Mouse (Mus musculus) spleen, postnatal 4 days (tissue): ENCODE results near the gene 2010300C02Rik.

ENCODE experiments used
- DNase-seq, 2 experiments: peaks; one replicate each; pipeline ENCODE4 v3.0.0; 2022; ENCODE audit warnings: low spot score in 2 of 2

The 2010300C02Rik gene

GRCm38 (mm10) chr1:37667386-37667785 is 52.5 kb downstream of the 2010300C02Rik start:
- no peak for DNase-seq

GRCm38 (mm10) chr1:37666587-37666986 is 53.3 kb downstream of the 2010300C02Rik start:
- no peak for DNase-seq

- DNase-seq, result no peak
Measured at GRCm38 (mm10) chr1:37665539-37666323, 54.2 kb downstream of the 2010300C02Rik start.

GRCm38 (mm10) chr1:37664496-37664895 is 55.4 kb downstream of the 2010300C02Rik start:
- no peak for DNase-seq

- DNase-seq, result no peak
Measured at GRCm38 (mm10) chr1:37663606-37664005, 56.3 kb downstream of the 2010300C02Rik start.

GRCm38 (mm10) chr1:37656017-37656416 is 63.9 kb downstream of the 2010300C02Rik start:
- DNase-seq, result no peak

- DNase-seq, result no peak
Measured at GRCm38 (mm10) chr1:37653992-37654391, 65.9 kb downstream of the 2010300C02Rik start.

- no peak for DNase-seq
Measured at GRCm38 (mm10) chr1:37647066-37647465, 72.8 kb downstream of the 2010300C02Rik start.

GRCm38 (mm10) chr1:37644501-37644900 is 75.4 kb downstream of the 2010300C02Rik start:
- DNase-seq, result no peak

- DNase-seq, result no peak
Measured at GRCm38 (mm10) chr1:37643794-37644365, 76.0 kb downstream of the 2010300C02Rik start.

- no peak for DNase-seq
Measured at GRCm38 (mm10) chr1:37641361-37641760, 78.5 kb downstream of the 2010300C02Rik start.

- peak; percentile 57 to 85 for DNase-seq
Measured at GRCm38 (mm10) chr1:37639101-37639500, 80.8 kb downstream of the 2010300C02Rik start.

- no peak for DNase-seq
Measured at GRCm38 (mm10) chr1:37638560-37638959, 81.3 kb downstream of the 2010300C02Rik start.

GRCm38 (mm10) chr1:37637571-37637970 is 82.3 kb downstream of the 2010300C02Rik start:
- DNase-seq, result no peak

- no peak for DNase-seq
Measured at GRCm38 (mm10) chr1:37636824-37637223, 83.1 kb downstream of the 2010300C02Rik start.

GRCm38 (mm10) chr1:37636169-37636568 is 83.7 kb downstream of the 2010300C02Rik start:
- DNase-seq, result no peak

- no peak for DNase-seq
Measured at GRCm38 (mm10) chr1:37635716-37636115, 84.2 kb downstream of the 2010300C02Rik start.

- DNase-seq, result peak in 1 of 2 experiments; percentile 80
Measured at GRCm38 (mm10) chr1:37634658-37635057, 85.2 kb downstream of the 2010300C02Rik start.

- no peak for DNase-seq
Measured at GRCm38 (mm10) chr1:37633516-37633915, 86.4 kb downstream of the 2010300C02Rik start.

- no peak for DNase-seq
Measured at GRCm38 (mm10) chr1:37632425-37632824, 87.5 kb downstream of the 2010300C02Rik start.

- no peak for DNase-seq
Measured at GRCm38 (mm10) chr1:37631456-37631855, 88.4 kb downstream of the 2010300C02Rik start.

GRCm38 (mm10) chr1:37630412-37631210 is 89.3 kb downstream of the 2010300C02Rik start:
- no peak for DNase-seq
